Mouse (Mus musculus): ENCODE data around the gene 4930535I16Rik.

Gene 4930535I16Rik

GRCm38 (mm10) chr4:123905126-123905668 is 12.6 kb downstream of the 4930535I16Rik start:
- no peak for DNase-seq (ENCODE audit: low spot score in 2 of 2)

- peak; percentile 98 to 99 for DNase-seq (ENCODE audit: low spot score in 2 of 2)
These were observed 13.3 kb downstream of the 4930535I16Rik start, which contains the start of gene Mycbp for GRCm38 (mm10) chr4:123904333-123905125. Mycbp (plus strand) TSS chr4:123904832.

GRCm38 (mm10) chr4:123903432-123903831 is 14.4 kb downstream of the 4930535I16Rik start:
- no peak for DNase-seq (ENCODE audit: low spot score in 2 of 2)

- DNase-seq (ENCODE audit: low spot score in 2 of 2) = peak in 1 of 2 experiments; percentile 69
These were observed 19.1 kb downstream of the 4930535I16Rik start for GRCm38 (mm10) chr4:123898696-123899095.

GRCm38 (mm10) chr4:123894295-123894694 is 23.5 kb downstream of the 4930535I16Rik start:
- DNase-seq (ENCODE audit: low spot score in 2 of 2) = no peak

- no peak for DNase-seq (ENCODE audit: low spot score in 2 of 2)
These were observed 24.1 kb downstream of the 4930535I16Rik start for GRCm38 (mm10) chr4:123893726-123894125.
